Mouse (Mus musculus): ENCODE results near the gene Olfr675. TPM values are rescaled to one million over a fixed set of nuclear protein-coding genes. Genes with fewer than 3 reads are reported as not detected.

The Olfr675 gene
- polyA plus RNA-seq, 1 experiment from 2014 or later: not detected

Other genes starting within 250 kb of the Olfr675 start
- not detected in 2 replicates for gene Usp17lb, start 185.9 kb downstream of the Olfr675 start, polyA plus RNA-seq (2014; fragmentation: Nextera tagmentation; extraction: Ambion mirVana)
- not detected in 2 replicates for gene Usp17la, start 171.5 kb downstream of the Olfr675 start, polyA plus RNA-seq (2014; fragmentation: Nextera tagmentation; extraction: Ambion mirVana)
- gene Olfr665, start 150.4 kb downstream of the Olfr675 start, polyA plus RNA-seq (2014; fragmentation: Nextera tagmentation; extraction: Ambion mirVana): not detected in 2 replicates
- gene Olfr666, start 132.5 kb downstream of the Olfr675 start, polyA plus RNA-seq (2014; fragmentation: Nextera tagmentation; extraction: Ambion mirVana): not detected in 2 replicates
- not detected in 2 replicates for gene Olfr667, start 107.0 kb downstream of the Olfr675 start, polyA plus RNA-seq (2014; fragmentation: Nextera tagmentation; extraction: Ambion mirVana)
- not detected in 2 replicates for gene Olfr668, start 100.4 kb downstream of the Olfr675 start, polyA plus RNA-seq (2014; fragmentation: Nextera tagmentation; extraction: Ambion mirVana)
- not detected in 2 replicates for gene Olfr669, start 94.2 kb downstream of the Olfr675 start, polyA plus RNA-seq (2014; fragmentation: Nextera tagmentation; extraction: Ambion mirVana)
- not detected in 2 replicates for gene Olfr670, start 65.8 kb downstream of the Olfr675 start, polyA plus RNA-seq (2014; fragmentation: Nextera tagmentation; extraction: Ambion mirVana)
- gene Olfr671, start 49.3 kb downstream of the Olfr675 start, polyA plus RNA-seq (2014; fragmentation: Nextera tagmentation; extraction: Ambion mirVana): not detected in 2 replicates
- gene Olfr672, start 26.4 kb downstream of the Olfr675 start, polyA plus RNA-seq (2014; fragmentation: Nextera tagmentation; extraction: Ambion mirVana): not detected in 2 replicates
- gene Olfr676, start 4.2 kb upstream of the Olfr675 start, polyA plus RNA-seq (2014; fragmentation: Nextera tagmentation; extraction: Ambion mirVana): not detected in 2 replicates
- not detected in 2 replicates for gene Olfr677, start 22.9 kb upstream of the Olfr675 start, polyA plus RNA-seq (2014; fragmentation: Nextera tagmentation; extraction: Ambion mirVana)
- not detected in 2 replicates for gene Olfr678, start 36.0 kb upstream of the Olfr675 start, polyA plus RNA-seq (2014; fragmentation: Nextera tagmentation; extraction: Ambion mirVana)
- gene Olfr679, start 52.7 kb upstream of the Olfr675 start, polyA plus RNA-seq (2014; fragmentation: Nextera tagmentation; extraction: Ambion mirVana): not detected in 2 replicates
- not detected in 2 replicates for gene Olfr680-ps1, start 64.4 kb upstream of the Olfr675 start, polyA plus RNA-seq (2014; fragmentation: Nextera tagmentation; extraction: Ambion mirVana)
- not detected in 2 replicates for gene Olfr681, start 88.4 kb upstream of the Olfr675 start, polyA plus RNA-seq (2014; fragmentation: Nextera tagmentation; extraction: Ambion mirVana)
- gene Olfr683, start 118.6 kb upstream of the Olfr675 start, polyA plus RNA-seq (2014; fragmentation: Nextera tagmentation; extraction: Ambion mirVana): not detected in 2 replicates
- not detected in 2 replicates for gene Olfr684, start 135.2 kb upstream of the Olfr675 start, polyA plus RNA-seq (2014; fragmentation: Nextera tagmentation; extraction: Ambion mirVana)
- gene Olfr685, start 157.6 kb upstream of the Olfr675 start, polyA plus RNA-seq (2014; fragmentation: Nextera tagmentation; extraction: Ambion mirVana): not detected in 2 replicates
- gene Olfr686, start 179.0 kb upstream of the Olfr675 start, polyA plus RNA-seq (2014; fragmentation: Nextera tagmentation; extraction: Ambion mirVana): not detected in 2 replicates

Data from midbrain, embryonic 11.5 days (tissue).